Mouse (Mus musculus) heart, postnatal 0 days (tissue): ENCODE data around the gene Rnf180. TPM values are rescaled to one million over a fixed set of nuclear protein-coding genes. Genes with fewer than 3 reads are reported as not detected.

Experiments
- ATAC-seq: fragments of 200-750 bp; cut with Nextera tagmentation; 2 replicates; pipeline ENCODE4 v1.8.0; 2017; ENCODE audit warnings: low read depth, moderate number of reproducible peaks, moderate library complexity; ENCODE audit not compliant: insufficient read depth
- DNase-seq: peaks from one replicate; pipeline ENCODE4 v3.0.0-alpha.2; 2016; ENCODE audit warnings: low spot score
- H3K27ac ChIP-seq: fragments of 300-500 bp; sonication (generic); 2 replicates; pipeline ENCODE4 v1.5.1; 2014; ENCODE audit warnings: low read depth, mild to moderate bottlenecking
- H3K27me3 ChIP-seq: fragments of 300-500 bp; sonication (generic); 2 replicates; pipeline ENCODE4 v1.6.1; 2014; ENCODE audit warnings: low read length, mixed read lengths; ENCODE audit not compliant: control insufficient read depth, insufficient read depth
- H3K36me3 ChIP-seq: fragments of 300-500 bp; sonication (generic); replicated peaks from 2 replicates; pipeline ENCODE4 v1.6.1; 2014; ENCODE audit warnings: low read length, mixed read lengths; ENCODE audit not compliant: control insufficient read depth, insufficient read depth
- H3K4me1 ChIP-seq: fragments of 300-500 bp; sonication (generic); 2 replicates; pipeline ENCODE4 v1.6.1; 2014; ENCODE audit warnings: antibody characterized with exemption; ENCODE audit not compliant: control insufficient read depth, insufficient read depth
- H3K4me2 ChIP-seq: fragments of 300-500 bp; sonication (generic); 2 replicates; pipeline ENCODE4 v1.6.1; 2014; ENCODE audit warnings: low read depth, mild to moderate bottlenecking, low read length, moderate library complexity
- H3K4me3 ChIP-seq: fragments of 300-500 bp; sonication (generic); 2 replicates; pipeline ENCODE4 v1.5.1; 2014; ENCODE audit warnings: low read depth, low read length
- H3K9ac ChIP-seq: fragments of 300-500 bp; sonication (generic); replicated peaks from 2 replicates; pipeline ENCODE4 v1.6.1; 2014; ENCODE audit warnings: low read depth, low read length, mixed read lengths
- H3K9me3 ChIP-seq: fragments of 300-500 bp; sonication (generic); replicated peaks from 2 replicates; pipeline ENCODE4 v1.6.1; 2016; ENCODE audit warnings: low read length; ENCODE audit not compliant: control insufficient read depth
- CTCF ChIP-seq: IDR thresholded peaks from 2 replicates; pipeline ENCODE4 v1.5.1; 2016; ENCODE audit warnings: antibody characterized with exemption, control low read depth, low read depth
- EP300 ChIP-seq: IDR thresholded peaks from 2 replicates; pipeline ENCODE4 v1.6.1; 2016; ENCODE audit warnings: antibody characterized with exemption, low read depth
- WGBS: fragments of 180-500 bp; shearing (Covaris S2); extraction: QIAGEN DNeasy Blood & Tissue Kit; methylation state at CpG from one replicate; pipeline ENCODE4 v1.1.7; 2014; 5-methylcytosine and 5-hydroxymethylcytosine counted together
- polyA plus RNA-seq: library from polyadenylated mRNA; unstranded; fragments of >200 nt; fragmentation: Nextera tagmentation; extraction: Ambion mirVana; gene quantifications from 2 replicates; pipeline ENCODE4 v1.2.1, GENCODE M21; 2015
- total RNA-seq: library from RNA; depleted of rRNA; stranded (reverse); fragments of >200 nt; gene quantifications from 2 replicates; pipeline ENCODE4 v1.2.3, GENCODE M21; 2014; ENCODE audit warnings: low replicate concordance

Gene Rnf180
- total and polyA plus RNA-seq, 2 experiments from 2014 or later, result 0.31 to 1.2 TPM

DNA sequence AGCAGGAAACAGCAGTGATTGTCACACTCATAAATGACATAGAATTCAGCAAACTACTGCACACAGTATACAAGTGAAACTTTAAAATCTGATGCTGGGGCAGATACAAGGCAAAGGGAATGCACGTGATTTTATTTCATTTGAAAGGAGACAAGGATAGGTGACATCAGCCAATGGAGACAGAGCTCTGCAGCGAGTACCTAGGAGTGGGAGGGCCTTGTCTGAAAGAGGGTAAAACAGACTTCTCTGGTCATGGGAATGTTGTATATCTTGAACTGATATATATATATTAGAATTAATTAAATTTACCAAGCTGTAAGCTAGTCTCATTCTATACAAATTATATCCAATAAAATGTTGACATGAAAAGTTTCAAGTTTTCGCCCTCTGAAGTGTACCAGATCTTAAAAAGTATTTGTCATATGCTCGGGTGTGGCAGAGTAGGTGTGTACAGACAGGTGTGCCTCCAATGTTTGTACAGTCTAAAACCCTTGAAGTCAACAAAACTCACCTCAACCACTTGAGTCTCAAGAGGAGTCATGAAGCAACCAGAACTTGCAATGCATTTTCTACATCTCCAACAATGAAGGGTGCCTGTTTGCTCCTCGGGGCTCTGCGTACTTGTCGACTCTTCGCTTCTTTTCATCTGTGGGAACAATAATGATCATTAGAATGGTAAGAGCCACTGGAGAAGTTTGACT is 24.1 kb downstream of the Rnf180 start:
- TF ChIP-seq CTCF (no peak), EP300 (no peak)
- H3K27me3 ChIP-seq, result no peaks in the 10 kb centered on the region
- H3K36me3 ChIP-seq, result no peaks in the 10 kb centered on the region
- no peak for DNase-seq
- no peak overlapping the region for H3K4me2 ChIP-seq
- H3K4me1 ChIP-seq, result no peaks in the 10 kb centered on the region
- no peak overlapping the region for H3K4me3 ChIP-seq
- H3K9me3 ChIP-seq, result 0 out of 2 replicates have a peak, but pooled peaks cover 6% of the 10 kb centered on the region
- ATAC-seq, result no peak
- H3K27ac ChIP-seq, result no peak overlapping the region
- 83% methylated on average over 8 of the region's 8 CpGs for WGBS
- H3K9ac ChIP-seq, result no peak overlapping the region

DNA sequence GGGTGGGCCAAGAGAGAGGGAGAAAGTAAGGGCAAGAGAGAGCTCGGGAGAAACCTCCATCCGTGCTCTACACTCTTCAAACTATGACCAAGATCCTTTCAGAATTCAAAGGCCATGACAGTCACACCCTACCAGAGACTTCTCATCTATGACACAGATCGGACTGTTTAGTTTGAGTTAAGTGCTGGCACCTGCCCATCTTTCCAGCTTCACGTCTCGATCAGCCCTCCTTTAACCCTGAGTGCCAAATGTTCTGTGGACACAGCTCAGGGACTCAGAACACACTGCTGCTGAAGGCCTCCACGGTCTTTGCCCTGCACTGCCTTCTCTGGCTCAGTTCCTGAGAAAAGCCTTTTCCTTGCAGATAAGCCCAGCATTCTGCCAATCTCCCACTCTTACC is 27.2 kb downstream of the Rnf180 start:
- H3K4me2 ChIP-seq, result no peak overlapping the region
- no peak overlapping the region for H3K4me3 ChIP-seq
- DNase-seq (no peak), ATAC-seq (no peak)
- H3K9me3 ChIP-seq, result 0 out of 2 replicates have a peak, but pooled peaks cover under 1% of the 10 kb centered on the region
- no peak overlapping the region for H3K27ac ChIP-seq
- WGBS, result 65% methylated on average over 6 of the region's 6 CpGs
- no peaks in the 10 kb centered on the region for H3K4me1 ChIP-seq
- TF ChIP-seq EP300 (no peak), CTCF (no peak)
- H3K27me3 ChIP-seq, result no peaks in the 10 kb centered on the region
- H3K36me3 ChIP-seq, result no peaks in the 10 kb centered on the region
- H3K9ac ChIP-seq, result no peak overlapping the region

GRCm38 (mm10) chr13:105266746-105267145 is 27.9 kb downstream of the Rnf180 start:
- ATAC-seq, result no peak

DNA sequence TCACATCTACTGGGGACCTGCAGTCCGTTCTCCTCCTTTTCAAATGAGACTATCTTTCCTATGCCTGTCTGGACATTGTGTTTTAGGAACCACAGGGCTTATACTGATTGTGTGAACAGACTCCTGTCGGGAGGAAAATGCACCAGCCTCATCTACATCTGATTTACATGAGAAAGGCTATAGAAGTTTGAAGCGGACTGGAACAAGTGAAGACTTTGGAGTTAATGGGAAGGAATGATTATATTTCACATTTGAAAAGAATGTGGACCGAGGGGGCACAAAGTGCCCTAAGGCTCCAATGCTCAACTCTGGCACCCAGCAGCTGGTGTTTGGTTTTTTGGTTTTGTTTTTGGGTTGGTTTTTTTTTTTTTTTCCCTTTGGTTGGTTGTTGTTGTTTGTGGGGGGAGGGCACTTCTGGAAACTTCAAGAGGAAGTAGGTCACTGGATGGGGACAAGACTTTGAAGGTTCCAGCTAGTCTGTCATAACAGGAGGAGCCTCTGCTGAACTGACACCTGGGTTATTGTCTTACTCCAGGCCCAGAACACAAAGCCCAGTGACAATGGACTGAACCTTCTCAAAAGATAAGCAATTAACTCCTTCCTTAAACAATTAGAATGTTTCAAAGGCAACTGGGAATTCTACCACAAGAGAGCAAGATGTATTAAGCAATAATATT is 37.7 kb downstream of the Rnf180 start:
- no peak for ATAC-seq
- TF ChIP-seq CTCF (no peak), EP300 (no peak)

More at GRCm38 (mm10) chr13:105266746-105267145, 27.9 kb downstream of the Rnf180 start:
- Histone ChIP-seq H3K27me3 (no peaks in the 10 kb centered on the region), H3K4me1 (no peaks in the 10 kb centered on the region), H3K9me3 (no peaks in the 10 kb centered on the region), H3K4me2 (no peak overlapping the region), H3K9ac (no peak overlapping the region), H3K27ac (no peak overlapping the region), H3K4me3 (no peak overlapping the region), H3K36me3 (no peaks in the 10 kb centered on the region)
- TF ChIP-seq CTCF (peak; percentile 68), EP300 (no peak)
- WGBS, result 40% methylated on average over 3 of the region's 3 CpGs
- peak; percentile 34 for DNase-seq

DNA sequence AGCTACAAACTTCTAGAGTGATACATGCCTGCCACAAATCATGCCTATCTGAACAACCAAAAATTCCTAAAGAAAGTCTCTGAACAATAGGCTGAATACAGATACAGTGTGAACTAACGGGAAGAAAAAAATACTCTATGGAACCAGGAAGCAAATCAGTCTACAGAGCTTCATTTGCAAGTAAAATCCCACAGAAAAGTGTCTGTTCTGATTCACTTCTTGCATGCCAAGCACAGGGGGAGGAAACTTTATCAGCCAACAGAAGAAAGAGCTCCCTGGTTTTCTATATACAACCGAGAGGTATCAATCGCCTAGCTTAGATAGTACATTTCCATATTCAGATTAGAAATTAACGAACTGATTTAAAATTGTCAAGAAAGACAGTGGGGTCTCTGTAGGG is 43.8 kb downstream of the Rnf180 start:
- 47% methylated on average over 4 of the region's 4 CpGs for WGBS
- Histone ChIP-seq H3K4me3 (no peak overlapping the region), H3K4me2 (peak overlapping the region; percentile 27; the same call in 1 of the 2 replicates), H3K36me3 (no peaks in the 10 kb centered on the region), H3K27ac (no peak overlapping the region), H3K4me1 (no peaks in the 10 kb centered on the region), H3K9me3 (no peaks in the 10 kb centered on the region), H3K27me3 (no peaks in the 10 kb centered on the region), H3K9ac (no peak overlapping the region)
- TF ChIP-seq CTCF (no peak), EP300 (no peak)
- DNase-seq (no peak), ATAC-seq (no peak)

More for the DNA sequence above, 37.7 kb downstream of the Rnf180 start:
- Histone ChIP-seq H3K4me3 (no peak overlapping the region), H3K9ac (no peak overlapping the region), H3K27ac (no peak overlapping the region), H3K4me2 (no peak overlapping the region), H3K9me3 (no peaks in the 10 kb centered on the region), H3K4me1 (no peaks in the 10 kb centered on the region), H3K27me3 (no peaks in the 10 kb centered on the region), H3K36me3 (no peaks in the 10 kb centered on the region)
- no peak for DNase-seq
- 73% methylated on average over 4 of the region's 4 CpGs for WGBS
